Mouse (Mus musculus) small intestine, adult 2 months (tissue): Measurements from ENCODE around the gene Rpp25l.

Experiments used
- CTCF ChIP-seq: fragments of 200-500 bp; IDR thresholded peaks from 2 replicates; pipeline ENCODE4 v1.5.1; 2012; ENCODE audit warnings: low read depth, mild to moderate bottlenecking, control low read depth, inconsistent platforms, low read length, moderate library complexity, mixed read lengths; ENCODE audit not compliant: insufficient replicate concordance, insufficient read length; ENCODE audit errors: extremely low read depth
- POLR2A ChIP-seq: fragments of 200-500 bp; IDR thresholded peaks from 2 replicates; pipeline ENCODE4 v1.6.1; 2012; ENCODE audit warnings: low read depth, mild to moderate bottlenecking, control low read depth, inconsistent platforms, low read length, moderate library complexity

GRCm38 (mm10) chr4:41662723-41663122 is 50.6 kb downstream of the Rpp25l start:
- TF ChIP-seq CTCF (no peak), POLR2A (no peak)
